Mouse (Mus musculus) mesoderm, embryonic 11.5 days (tissue): ENCODE measurements at regions not wholly inside any gene's neighbourhood (a gene's known extent, or its start where the extent isn't known, plus 50 kb on each side); places are given as distances from the start of the nearest gene placed in this dataset.

ENCODE experiments used
- DNase-seq: peaks from one replicate; pipeline ENCODE4 v3.0.0-alpha.2; 2012; ENCODE audit warnings: low read depth, low spot score

DNA sequence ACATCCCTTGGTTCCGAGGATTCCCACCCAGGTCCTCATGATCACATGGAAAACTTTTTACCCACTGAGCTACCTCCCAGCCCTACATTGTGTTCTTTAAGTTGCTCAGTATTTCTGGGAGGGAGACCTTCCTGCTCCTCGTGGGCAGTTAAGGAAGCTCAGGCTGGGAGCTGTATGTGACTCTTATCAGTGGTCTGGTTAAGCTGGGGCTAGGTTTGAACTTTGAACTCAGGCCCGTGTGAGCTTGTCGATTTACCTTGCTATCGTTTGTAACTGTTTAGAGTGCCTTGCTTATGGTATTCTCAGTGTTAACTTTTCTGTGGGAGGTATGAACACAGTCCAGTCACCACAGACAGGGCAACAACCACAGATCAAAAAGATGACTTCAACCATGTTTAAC, 68.4 kb upstream of the Tpm1 start:
- DNase-seq: no peak

GRCm38 (mm10) chr9:67115991-67116390, 66.8 kb upstream of the Tpm1 start:
- DNase-seq: peak; percentile 90

GRCm38 (mm10) chr9:67114099-67114498, 64.9 kb upstream of the Tpm1 start:
- peak; percentile 49 for DNase-seq

- peak; percentile 85 for DNase-seq
Measured at GRCm38 (mm10) chr9:67111836-67112584, 62.8 kb upstream of the Tpm1 start.

DNA sequence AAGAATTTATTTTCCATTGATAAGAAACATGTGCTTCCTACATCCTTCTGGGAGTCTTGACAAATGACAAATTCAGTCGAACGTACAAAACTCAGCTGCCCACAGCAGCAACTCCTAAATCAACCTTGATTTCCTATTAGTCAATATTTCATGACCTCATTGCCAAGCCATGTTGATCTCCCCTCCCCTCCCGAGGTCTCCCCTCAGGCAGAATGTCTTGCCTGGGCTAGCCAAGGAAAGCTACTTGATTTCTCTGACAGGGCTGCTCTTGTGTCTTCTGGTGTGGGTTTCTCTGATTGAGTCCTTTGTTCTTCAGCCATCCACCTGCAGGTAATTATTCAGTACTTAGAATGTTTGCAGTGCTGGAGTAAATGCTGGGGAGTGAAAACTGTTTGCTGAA, 58.7 kb upstream of the Tpm1 start:
- peak; percentile 62 for DNase-seq

DNA sequence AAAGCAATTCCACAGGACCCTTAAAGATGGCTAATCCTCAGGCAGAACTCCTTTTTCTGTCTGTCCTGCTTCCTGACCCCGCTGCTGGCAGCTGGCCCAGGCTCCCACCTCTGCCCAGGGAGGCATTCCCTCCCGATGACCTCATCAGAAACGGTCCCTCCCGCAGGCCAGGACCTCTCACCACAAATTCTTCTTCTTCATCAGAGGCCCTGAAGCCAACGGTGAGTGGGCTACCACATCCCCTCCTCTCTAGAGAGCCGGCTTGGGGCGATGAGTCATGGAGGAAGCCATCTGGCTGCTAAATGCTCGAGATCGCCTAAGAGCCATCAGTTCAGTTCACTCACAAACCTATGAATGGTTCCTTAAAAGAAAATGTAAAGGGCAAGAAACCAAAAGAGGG, 56.7 kb upstream of the Tpm1 start:
- DNase-seq: peak; percentile 83

- no peak for DNase-seq
Measured at GRCm38 (mm10) chr9:67105216-67105615, 56.0 kb upstream of the Tpm1 start.

DNA sequence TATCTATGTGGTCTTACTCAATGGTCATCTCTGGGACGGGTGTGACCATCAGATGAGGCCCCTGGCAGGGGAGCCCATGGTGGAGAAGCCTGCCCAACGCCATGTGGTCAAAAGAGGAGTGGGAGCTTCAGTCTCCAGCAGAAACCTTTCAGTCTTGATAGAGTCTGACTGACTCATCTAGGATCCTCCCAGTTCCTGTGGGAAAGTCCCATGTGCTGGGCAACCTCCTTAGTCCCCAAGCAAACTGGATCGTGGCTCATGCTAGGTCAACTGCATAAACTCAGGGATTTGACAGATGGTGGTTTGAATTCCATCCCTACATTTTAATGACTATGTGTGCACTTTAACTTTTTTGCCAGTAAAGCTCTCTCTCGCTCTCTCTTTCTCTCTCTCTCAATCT, 55.4 kb upstream of the Tpm1 start:
- no peak for DNase-seq

- no peak for DNase-seq
Measured at GRCm38 (mm10) chr9:67102578-67102977, 53.4 kb upstream of the Tpm1 start.

DNA sequence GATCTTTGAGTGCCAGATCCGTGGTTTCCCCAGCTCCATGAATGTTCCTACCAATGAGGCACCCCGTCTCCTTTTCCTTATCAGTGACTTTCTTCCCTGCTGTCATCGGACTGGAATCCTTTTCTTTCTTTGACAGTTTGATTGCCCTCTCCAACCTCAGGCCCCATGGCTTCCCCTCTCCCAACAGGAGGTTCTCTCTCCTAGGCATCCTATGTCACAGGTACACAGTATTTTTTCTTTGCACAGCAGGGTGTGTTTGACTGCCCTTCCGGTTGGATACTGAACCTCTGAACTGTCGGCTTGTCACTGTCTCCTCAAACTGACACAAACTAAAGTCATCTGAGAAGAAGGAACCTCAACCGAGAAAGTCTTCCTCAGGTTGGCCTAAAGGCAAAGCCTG, 50.3 kb upstream of the Tpm1 start:
- no peak for DNase-seq
